Mouse (Mus musculus): ENCODE measurements at regions not wholly inside any gene's neighbourhood (a gene's known extent, or its start where the extent isn't known, plus 50 kb on each side); places are given as distances from the start of the nearest gene placed in this dataset.

DNA sequence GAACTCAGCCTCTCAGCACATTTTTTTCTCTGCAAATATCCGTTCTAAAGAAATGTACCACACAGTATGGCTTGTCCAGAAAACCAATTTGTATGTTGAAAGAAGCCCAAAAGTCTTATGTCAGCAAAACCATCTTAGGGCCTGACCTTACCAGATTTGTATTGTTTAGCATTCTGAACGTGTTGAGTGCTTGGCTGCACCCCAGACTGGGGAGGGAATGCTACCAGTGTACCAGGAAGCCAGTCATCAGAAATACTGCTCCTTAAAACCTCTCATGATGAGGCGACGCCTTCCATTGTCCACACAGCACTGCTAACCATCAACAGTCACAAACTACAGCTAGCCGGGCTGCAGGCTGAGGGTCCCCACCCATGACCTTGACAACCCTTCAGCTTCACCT, 148.3 kb upstream of the Irx5 start:
- no peak for DNase-seq

- DNase-seq, result no peak
These were observed 161.8 kb upstream of the Irx5 start for GRCm38 (mm10) chr8:92195635-92196034.

- DNase-seq, result no peak
These were observed 163.4 kb upstream of the Irx5 start for GRCm38 (mm10) chr8:92194065-92194464.

GRCm38 (mm10) chr8:92190261-92191025, 167.0 kb upstream of the Irx5 start:
- no peak for DNase-seq

- no peak for DNase-seq
These were observed 174.1 kb upstream of the Irx5 start for GRCm38 (mm10) chr8:92183331-92183730.

GRCm38 (mm10) chr8:92180651-92181050, 176.8 kb upstream of the Irx5 start:
- no peak for DNase-seq

DNA sequence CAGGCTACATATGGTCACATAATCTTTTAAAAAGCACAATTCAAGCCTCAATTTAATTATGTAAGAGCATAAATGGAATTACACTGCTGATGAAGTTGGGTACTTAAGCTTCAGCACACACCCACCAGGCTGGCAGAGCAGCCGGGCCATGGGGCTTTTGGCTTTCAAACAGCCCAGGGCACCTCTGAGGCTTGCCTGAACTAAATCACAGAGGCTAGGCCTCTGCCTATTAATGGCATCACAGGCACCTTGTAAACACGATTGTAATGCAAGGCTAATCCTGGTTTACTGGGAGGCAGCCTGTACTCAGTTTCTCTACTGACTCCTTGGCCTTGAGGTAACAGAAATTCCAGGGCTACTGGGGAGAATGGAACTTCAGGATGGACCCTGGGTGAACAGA, 178.1 kb upstream of the Irx5 start:
- no peak for DNase-seq

DNA sequence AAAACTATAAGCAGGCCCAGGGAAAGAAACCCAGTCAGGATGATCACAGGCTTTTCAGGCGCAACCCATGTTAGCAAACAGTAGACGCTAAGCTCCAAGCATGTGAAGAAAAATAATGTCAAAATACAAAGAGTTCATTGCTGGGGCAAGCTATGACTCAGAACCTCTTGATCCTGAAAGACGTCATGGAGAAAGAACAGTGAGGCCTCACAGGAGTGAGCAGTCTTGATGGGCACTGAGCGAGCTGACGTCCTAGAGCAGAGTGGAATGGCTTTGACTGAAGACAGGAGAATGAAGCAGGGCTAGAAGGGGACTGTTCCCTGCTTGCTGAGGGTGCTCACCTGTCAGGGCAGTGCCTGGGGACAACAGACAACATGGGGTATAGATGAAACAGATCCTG, 181.3 kb upstream of the Irx5 start:
- DNase-seq, result no peak

DNA sequence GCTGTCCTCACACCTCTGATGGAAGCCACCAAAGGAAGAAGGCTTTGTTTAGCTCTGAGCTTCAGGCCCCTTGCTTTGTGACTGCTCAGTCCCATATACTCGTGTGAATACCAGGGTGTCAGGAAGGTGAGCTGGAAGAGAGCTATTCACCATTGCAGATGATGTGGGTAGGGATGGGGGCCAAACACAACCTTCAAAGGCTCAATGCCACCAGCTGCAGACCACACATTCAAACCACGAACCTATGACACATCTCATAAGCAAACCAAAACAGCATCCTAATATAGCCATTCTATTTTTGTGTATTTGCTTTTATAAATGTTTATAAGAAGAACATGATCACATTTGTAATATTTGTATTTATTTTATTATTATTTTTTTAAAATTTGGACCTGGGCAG, 183.3 kb upstream of the Irx5 start:
- DNase-seq, result no peak

GRCm38 (mm10) chr8:92171578-92171977, 185.8 kb upstream of the Irx5 start:
- DNase-seq, result no peak

DNA sequence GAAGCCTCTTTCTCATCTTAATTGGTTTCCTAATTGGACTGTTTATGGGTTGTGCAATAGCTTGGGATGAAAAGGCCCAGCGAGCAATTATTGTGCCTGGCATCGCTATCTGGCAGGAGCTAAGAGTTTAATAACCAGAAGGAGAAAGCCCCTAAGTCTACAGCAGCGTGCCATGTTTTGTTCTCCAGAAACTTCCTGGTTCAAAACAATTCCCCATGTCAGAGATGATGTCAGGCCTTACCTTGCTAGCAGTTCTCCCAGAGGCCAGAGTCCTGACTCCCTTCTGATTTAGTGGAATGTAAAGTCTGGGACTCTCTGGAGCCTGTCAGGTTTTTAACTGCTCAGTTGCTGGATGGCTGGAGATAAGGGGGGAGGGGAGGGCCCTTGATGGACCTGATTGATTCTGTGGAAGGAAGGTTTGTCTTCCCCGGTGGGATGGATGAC, 190.1 kb upstream of the Irx5 start:
- DNase-seq, result no peak

DNA sequence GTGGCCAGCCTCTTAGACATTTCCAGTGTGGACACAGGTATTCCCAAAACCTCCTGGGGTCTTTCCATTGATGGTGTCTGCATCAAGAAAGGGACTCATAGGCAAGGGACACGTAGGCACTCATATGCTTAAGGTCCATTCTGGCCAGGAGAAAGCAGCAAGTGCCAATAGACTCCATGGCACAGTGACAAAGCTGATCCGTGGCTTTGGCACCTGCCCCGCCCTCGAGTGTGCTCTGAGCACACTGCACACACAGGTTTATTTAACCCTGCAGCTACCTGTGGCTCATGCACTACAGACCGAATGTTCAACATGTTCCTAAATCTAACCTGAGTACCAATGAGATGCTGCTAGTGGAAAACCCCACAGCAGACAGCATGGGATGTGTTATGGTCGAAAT, 192.1 kb upstream of the Irx5 start:
- DNase-seq, result no peak

DNA sequence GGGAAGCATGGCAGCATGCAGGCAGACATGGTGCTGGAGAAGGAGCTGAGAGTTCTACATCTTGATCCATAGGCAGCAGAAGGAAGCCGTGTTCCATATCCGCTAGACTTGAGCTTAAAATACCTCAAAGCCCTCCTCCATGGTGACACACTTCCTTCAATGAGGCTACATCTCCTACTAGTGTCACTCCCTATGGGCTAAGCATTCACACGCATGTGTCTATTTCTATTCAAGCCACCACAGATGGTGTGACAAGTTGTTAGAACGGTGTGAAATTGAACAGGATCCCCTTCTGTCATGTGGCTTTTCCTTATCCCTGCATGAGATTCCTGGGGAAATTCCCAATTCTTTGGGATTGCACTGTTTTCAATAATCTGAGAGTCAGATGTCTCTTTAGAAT, 192.9 kb upstream of the Irx5 start:
- no peak for DNase-seq

GRCm38 (mm10) chr8:92161002-92161401, 196.4 kb upstream of the Irx5 start:
- DNase-seq, result no peak

- DNase-seq, result no peak
These were observed 199.2 kb upstream of the Irx5 start for GRCm38 (mm10) chr8:92158219-92158618.

DNA sequence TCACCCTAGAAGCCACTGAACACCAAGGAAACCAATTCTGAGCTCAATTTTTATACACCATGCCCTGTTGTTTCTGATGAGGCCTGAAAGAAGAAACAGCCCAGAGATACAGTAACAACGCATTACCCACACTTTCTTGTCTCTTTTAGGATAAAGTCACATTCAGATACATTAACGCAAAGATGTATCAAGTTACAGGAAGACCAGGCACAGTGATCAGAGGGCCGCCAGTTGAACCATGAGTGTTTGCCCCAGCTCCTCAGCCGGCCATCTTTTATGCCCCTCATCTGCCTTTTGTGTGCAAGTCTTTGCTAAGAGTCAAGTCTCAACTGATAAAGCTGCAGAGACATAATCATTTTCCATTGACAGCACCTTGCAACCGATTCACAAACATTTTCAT, 204.9 kb upstream of the Irx5 start:
- DNase-seq, result no peak

DNA sequence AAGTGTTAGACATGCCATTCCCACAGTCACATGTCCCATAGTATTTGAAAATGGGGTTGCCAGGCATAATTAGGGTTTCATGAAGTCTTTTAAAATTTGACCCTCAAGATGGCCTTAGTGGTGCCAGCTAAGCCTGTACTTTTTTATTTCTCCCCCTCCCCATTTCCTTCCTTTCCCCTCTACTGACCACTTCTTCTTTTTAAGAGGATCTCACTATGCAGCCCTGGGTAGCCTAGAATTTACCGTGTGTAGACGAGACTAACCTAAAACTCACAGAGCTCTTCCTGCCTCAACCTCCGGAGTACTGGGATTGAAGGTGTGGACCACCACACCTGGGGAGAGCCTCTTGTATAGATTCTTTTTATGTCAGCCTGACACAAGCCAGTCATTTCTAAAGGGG, 209.8 kb upstream of the Irx5 start:
- DNase-seq, result no peak

GRCm38 (mm10) chr8:92137091-92137882, 220.1 kb upstream of the Irx5 start:
- no peak for DNase-seq

GRCm38 (mm10) chr8:92136413-92136812, 221.0 kb upstream of the Irx5 start:
- no peak for DNase-seq

DNA sequence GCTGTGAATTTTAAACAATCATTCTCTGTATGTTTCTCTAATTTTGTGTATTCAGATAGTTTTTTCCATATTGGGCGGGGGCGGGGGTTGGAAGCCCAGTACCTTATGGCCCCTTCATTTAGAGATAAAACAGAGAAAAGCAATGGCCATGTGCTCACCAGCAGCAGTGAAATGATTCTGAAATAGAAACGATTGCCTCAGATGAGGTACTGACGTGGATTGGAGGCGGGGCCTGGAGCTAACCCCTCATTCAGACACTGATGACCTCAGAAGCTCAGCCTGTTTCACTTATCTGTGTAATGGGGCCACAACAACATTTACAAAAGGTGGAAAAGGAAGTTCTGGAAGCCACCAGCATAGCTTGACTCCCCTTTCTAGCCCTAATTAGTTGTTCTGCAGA, 223.0 kb upstream of the Irx5 start:
- no peak for DNase-seq

GRCm38 (mm10) chr8:92133484-92134406, 223.7 kb upstream of the Irx5 start:
- no peak for DNase-seq

GRCm38 (mm10) chr8:92132949-92133348, 224.5 kb upstream of the Irx5 start:
- no peak for DNase-seq

DNA sequence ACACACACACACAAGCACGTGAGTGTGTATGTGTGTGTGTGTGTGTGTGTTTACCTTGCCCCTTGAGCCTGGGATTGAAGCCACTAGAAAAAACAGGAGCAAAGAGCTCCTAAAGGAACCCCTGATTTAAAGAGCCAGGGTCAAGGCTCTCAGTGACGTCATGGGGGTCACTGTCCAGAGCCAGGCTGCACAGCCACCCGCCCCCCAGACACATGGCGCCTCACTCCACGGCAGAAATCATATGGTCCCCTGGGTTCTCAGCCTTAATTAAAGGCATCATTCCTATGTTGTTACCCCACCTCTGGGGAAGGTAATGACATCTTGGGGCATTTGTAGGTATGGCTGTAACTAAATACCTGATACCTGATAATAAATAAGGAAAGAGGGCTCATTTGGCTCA, 224.9 kb upstream of the Irx5 start:
- no peak for DNase-seq
